Mouse (Mus musculus) forebrain, embryonic 12.5 days (tissue): Measurements from ENCODE around the gene Olfr266. TPM values are rescaled to one million over a fixed set of nuclear protein-coding genes. Genes with fewer than 3 reads are reported as not detected.

Source experiments
- polyA plus RNA-seq: library from polyadenylated mRNA; unstranded; fragments of >200 nt; fragmentation: Nextera tagmentation; extraction: Ambion mirVana; gene quantifications from 2 replicates; pipeline ENCODE4 v1.2.1, GENCODE M21; 2016

The Olfr266 gene
- polyA plus RNA-seq, 1 experiment from 2014 or later, result not detected

Other genes starting within 250 kb of the Olfr266 start
- 20.7 and 21.6 TPM in 2 replicates for gene Lrif1, start 141.3 kb downstream of the Olfr266 start, polyA plus RNA-seq
- gene Cd53, start 36.1 kb downstream of the Olfr266 start, polyA plus RNA-seq, result 2.5 and 2.8 TPM in 2 replicates
- 17.3 and 18.4 TPM in 2 replicates for gene Kcna3, start 209.9 kb upstream of the Olfr266 start, polyA plus RNA-seq